Mouse (Mus musculus) myocyte (in vitro differentiated cells): ENCODE results near the gene Creb3l2.

Experiments used
- CEBPB ChIP-seq: IDR thresholded peaks from 2 replicates; pipeline ENCODE4 v1.6.1; 2011; ENCODE audit warnings: mild to moderate bottlenecking, moderate library complexity; ENCODE audit not compliant: poor library complexity, insufficient read depth, severe bottlenecking
- MAX ChIP-seq: IDR thresholded peaks from one replicate; pipeline ENCODE4 v1.6.1; 2011; ENCODE audit warnings: low read depth, mild to moderate bottlenecking, control low read depth
- MYOG ChIP-seq, 3 experiments: IDR thresholded peaks; one replicate each; pipeline ENCODE4 v1.6.1; 2011; ENCODE audit warnings: control low read depth in 2 of 3, low read depth in 2 of 3, mild to moderate bottlenecking in 2 of 3; ENCODE audit not compliant: insufficient read length in 2 of 3, control insufficient read depth in 1 of 3, insufficient read depth in 1 of 3

- TF ChIP-seq MAX, result no peak
- no peak for TF ChIP-seq MYOG (IDR thresholded peaks at IDR 0.05; ENCODE audit: control insufficient read depth in 1 of 3, insufficient read depth in 1 of 3, insufficient read length in 2 of 3, low read depth in 2 of 3)
- TF ChIP-seq CEBPB, result no peak
These were observed 40.0 kb downstream of the Creb3l2 start for GRCm38 (mm10) chr6:37401928-37402327.
